Mouse (Mus musculus) E14TG2a.4 (cell line): ENCODE results near the gene Vwa3b.

Experiments
- H3K27me3 ChIP-seq: 2 replicates; pipeline ENCODE4 v1.6.1; 2014; ENCODE audit warnings: low read length, control low read depth; ENCODE audit not compliant: insufficient read depth
- H3K36me3 ChIP-seq: 2 replicates; pipeline ENCODE4 v1.6.1; 2014; ENCODE audit warnings: low read length, control low read depth; ENCODE audit not compliant: insufficient read depth
- H3K4me1 ChIP-seq: replicated peaks from 2 replicates; pipeline ENCODE4 v1.6.1; 2014; ENCODE audit warnings: low read depth, low read length, control low read depth
- H3K4me3 ChIP-seq: replicated peaks from 2 replicates; pipeline ENCODE4 v1.5.1; 2014; ENCODE audit warnings: mild to moderate bottlenecking, low read length
- H3K9me3 ChIP-seq: 2 replicates; pipeline ENCODE4 v1.6.1; 2014; ENCODE audit warnings: low read length, control low read depth
- CTCF ChIP-seq: conservative IDR thresholded peaks from 2 replicates; pipeline ENCODE4 v1.5.1; 2014; ENCODE audit warnings: low read length
- NANOG ChIP-seq: IDR thresholded peaks from 2 replicates; pipeline ENCODE4 v1.6.1; 2014; ENCODE audit warnings: borderline replicate concordance, low read length, mixed read lengths
- POU5F1 ChIP-seq: IDR thresholded peaks from 2 replicates; pipeline ENCODE4 v1.6.1; 2014; ENCODE audit warnings: low read length, borderline replicate concordance

The Vwa3b gene

DNA sequence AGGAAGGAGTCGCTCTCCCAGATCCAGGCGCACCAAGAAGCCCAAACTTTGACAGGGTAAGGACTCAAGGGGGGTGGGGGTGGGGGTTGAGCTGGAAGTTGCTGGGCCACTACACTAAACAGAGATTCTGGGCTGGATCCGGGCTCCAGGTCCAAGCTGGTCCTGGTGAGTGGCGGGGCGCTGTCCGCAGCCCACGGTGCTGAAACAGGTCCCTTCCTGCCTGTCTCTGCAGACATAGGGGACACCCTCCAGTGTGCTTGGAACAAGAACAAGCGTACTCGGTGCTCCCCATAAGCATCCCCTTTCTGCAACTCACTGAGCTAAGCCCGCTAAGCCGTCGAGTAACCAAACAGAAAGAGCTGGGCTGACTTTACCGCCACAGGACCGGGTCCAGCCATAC is 192.0 kb downstream of the Vwa3b start:
- no peaks in the 10 kb centered on the region for H3K36me3 ChIP-seq
- peaks cover 4% of the 10 kb centered on the region; the same call in 1 of the 2 replicates for H3K9me3 ChIP-seq
- H3K4me3 ChIP-seq: 0 out of 2 replicates have a peak overlapping the region, but pooled peaks have one; percentile 23
- TF ChIP-seq POU5F1: no peak
- H3K4me1 ChIP-seq: peaks cover 8% of the 10 kb centered on the region
- no peaks in the 10 kb centered on the region; the same call in 1 of the 2 replicates for H3K27me3 ChIP-seq

DNA sequence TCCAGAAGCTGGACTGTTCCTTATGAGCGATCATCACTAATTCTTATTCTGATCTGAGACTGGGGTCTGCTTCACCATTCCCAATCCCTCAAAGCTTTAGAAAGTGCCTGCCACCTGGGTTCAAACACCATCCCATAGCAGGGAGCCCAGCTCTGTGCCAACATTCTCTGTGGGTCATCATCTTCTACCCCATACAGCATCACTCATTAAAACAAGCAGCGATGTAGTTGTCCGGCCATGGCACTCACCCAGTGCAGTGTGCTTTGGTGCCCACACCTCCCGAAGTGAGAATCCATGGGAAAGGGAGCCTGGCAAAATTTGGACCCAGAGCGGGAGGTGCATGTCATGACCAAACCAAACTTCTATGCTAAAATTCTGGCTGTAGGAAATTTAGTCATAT is 193.2 kb downstream of the Vwa3b start:
- H3K27me3 ChIP-seq: no peaks in the 10 kb centered on the region; the same call in 1 of the 2 replicates
- H3K36me3 ChIP-seq: no peaks in the 10 kb centered on the region
- no peak for TF ChIP-seq POU5F1
- no peak for TF ChIP-seq NANOG
- TF ChIP-seq CTCF: no peak
- H3K4me1 ChIP-seq: no peaks in the 10 kb centered on the region; the same call in 1 of the 2 replicates
- no peak overlapping the region for H3K4me3 ChIP-seq
- H3K9me3 ChIP-seq: peaks cover 8% of the 10 kb centered on the region; the same call in 1 of the 2 replicates

DNA sequence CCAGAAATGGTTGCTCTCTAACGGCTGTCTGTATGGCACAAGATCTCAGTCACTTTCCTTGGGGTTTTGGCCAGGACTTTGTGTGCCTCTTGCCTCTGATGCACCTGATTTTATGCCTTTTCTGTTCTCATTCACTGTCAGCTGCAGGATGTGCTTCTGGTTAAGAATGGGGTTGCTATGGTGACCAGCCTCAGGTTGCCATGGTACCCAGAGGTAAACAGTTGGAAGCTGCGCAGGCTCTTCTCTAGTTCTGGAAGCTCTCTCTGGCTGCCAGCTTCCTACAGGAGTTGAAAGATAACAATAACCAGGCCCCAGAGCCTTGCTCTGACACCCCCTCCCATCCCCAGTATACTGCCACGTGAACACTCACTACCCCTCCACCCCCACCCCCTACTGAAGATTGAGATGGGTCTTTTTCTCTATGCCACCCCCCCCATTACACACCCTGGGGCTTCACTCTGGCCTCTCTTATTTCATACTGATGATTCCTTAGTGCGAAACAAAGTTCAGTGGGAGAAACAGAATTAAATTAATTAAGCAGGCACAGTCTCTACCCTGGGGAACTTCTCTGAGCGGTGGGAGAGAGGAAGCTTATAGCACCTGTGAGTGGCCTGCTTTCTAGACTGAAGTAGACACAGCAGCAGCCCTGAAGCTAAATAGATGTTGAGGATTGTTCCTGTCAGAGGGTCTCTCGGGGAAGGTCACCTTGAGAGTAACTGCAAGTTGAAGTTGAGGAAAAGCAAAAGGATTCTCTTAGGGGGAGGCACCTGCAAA is 193.9 kb downstream of the Vwa3b start:
- TF ChIP-seq CTCF (no peak), POU5F1 (no peak), NANOG (no peak)
- Histone ChIP-seq H3K9me3 (peaks cover 8% of the 10 kb centered on the region; the same call in 1 of the 2 replicates), H3K36me3 (no peaks in the 10 kb centered on the region), H3K4me3 (no peak overlapping the region), H3K27me3 (no peaks in the 10 kb centered on the region; the same call in 1 of the 2 replicates), H3K4me1 (no peaks in the 10 kb centered on the region; the same call in 1 of the 2 replicates)

- Histone ChIP-seq H3K4me3 (no peak overlapping the region), H3K4me1 (no peaks in the 10 kb centered on the region; the same call in 1 of the 2 replicates), H3K36me3 (no peaks in the 10 kb centered on the region), H3K9me3 (peaks cover 8% of the 10 kb centered on the region; the same call in 1 of the 2 replicates), H3K27me3 (no peaks in the 10 kb centered on the region; the same call in 1 of the 2 replicates)
- TF ChIP-seq POU5F1 (no peak), CTCF (no peak), NANOG (no peak)
Measured at GRCm38 (mm10) chr1:37222002-37222401, 195.6 kb downstream of the Vwa3b start.

GRCm38 (mm10) chr1:37230404-37230803 is 204.0 kb downstream of the Vwa3b start:
- H3K4me3 ChIP-seq: no peak overlapping the region

DNA sequence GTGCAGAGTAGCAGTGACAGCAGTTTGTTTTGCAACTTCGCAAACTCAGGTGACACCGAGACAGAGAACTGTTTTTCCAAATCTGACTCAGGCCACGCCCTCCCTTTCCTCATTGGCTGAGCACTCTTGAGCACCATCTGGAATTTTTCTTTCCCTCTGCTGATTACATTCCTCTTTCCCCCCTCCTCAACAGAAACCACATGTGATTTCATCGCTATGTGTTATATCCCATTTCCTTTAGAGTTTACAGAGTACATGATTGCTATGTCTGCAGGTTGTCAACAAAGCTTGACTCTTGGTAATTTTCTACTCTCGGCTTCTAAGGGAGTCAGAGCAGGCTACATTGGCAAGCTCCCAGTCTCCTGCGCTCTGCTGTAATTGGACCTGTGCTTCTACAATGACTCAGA is 204.9 kb downstream of the Vwa3b start:
- no peak for TF ChIP-seq CTCF
- TF ChIP-seq NANOG: no peak
- no peak for TF ChIP-seq POU5F1
- Histone ChIP-seq H3K4me3 (no peak overlapping the region), H3K36me3 (no peaks in the 10 kb centered on the region), H3K4me1 (peaks cover 5% of the 10 kb centered on the region; the same call in 1 of the 2 replicates), H3K9me3 (peaks cover 13% of the 10 kb centered on the region), H3K27me3 (no peaks in the 10 kb centered on the region)

More at GRCm38 (mm10) chr1:37230404-37230803, 204.0 kb downstream of the Vwa3b start:
- TF ChIP-seq CTCF (no peak), NANOG (no peak), POU5F1 (no peak)
- Histone ChIP-seq H3K9me3 (peaks cover 13% of the 10 kb centered on the region), H3K4me1 (peaks cover 5% of the 10 kb centered on the region; the same call in 1 of the 2 replicates), H3K27me3 (no peaks in the 10 kb centered on the region), H3K36me3 (no peaks in the 10 kb centered on the region)
